Mouse (Mus musculus): ENCODE results near the gene Plekha5. TPM values are rescaled to one million over a fixed set of nuclear protein-coding genes. Genes with fewer than 3 reads are reported as not detected.

The Plekha5 gene
- polyA plus RNA-seq, 1 experiment from 2014 or later = 30.1 TPM

DNA sequence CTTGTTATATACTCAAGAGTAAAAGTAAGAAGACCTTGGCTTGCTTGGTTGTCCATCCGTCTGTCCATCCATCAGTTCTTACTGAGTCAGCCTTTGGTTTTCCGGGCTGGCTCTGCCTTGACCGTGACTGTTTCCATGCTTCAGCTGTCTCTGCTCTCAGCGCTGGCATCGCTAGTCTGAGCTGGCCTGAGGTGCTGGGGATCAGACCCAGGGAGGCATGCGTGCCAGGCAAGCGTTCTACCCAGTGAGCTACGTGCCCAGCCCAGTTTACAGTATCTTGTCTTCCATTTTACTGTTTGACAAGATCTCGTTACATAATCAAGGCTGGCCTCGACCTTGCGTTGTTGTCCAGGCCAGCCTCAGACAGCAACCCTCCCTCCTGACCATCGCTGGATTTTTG lies 44.0 kb downstream of the Plekha5 start:
- no peak for ATAC-seq
- no peak overlapping the region for H3K4me3 ChIP-seq (ENCODE audit: low read length)
- WGBS = 97% methylated on average over 12 of the region's 12 CpGs
- peaks cover 4% of the 10 kb centered on the region for H3K4me1 ChIP-seq (ENCODE audit: control insufficient read depth, insufficient read depth, low read length)
- no peaks in the 10 kb centered on the region for H3K27me3 ChIP-seq (replicated peaks; ENCODE audit: control insufficient read depth, insufficient read depth, low read length)
- H3K9me3 ChIP-seq (ENCODE audit: control insufficient read depth, low read length) = no peaks in the 10 kb centered on the region
- H3K27ac ChIP-seq (ENCODE audit: low read length) = no peak overlapping the region
- no peaks in the 10 kb centered on the region for H3K36me3 ChIP-seq (ENCODE audit: control insufficient read depth, insufficient read depth, low read length)
- H3K4me2 ChIP-seq (ENCODE audit: low read depth, low read length) = no peak overlapping the region
- H3K9ac ChIP-seq (ENCODE audit: low read depth, low read length) = no peak overlapping the region

DNA sequence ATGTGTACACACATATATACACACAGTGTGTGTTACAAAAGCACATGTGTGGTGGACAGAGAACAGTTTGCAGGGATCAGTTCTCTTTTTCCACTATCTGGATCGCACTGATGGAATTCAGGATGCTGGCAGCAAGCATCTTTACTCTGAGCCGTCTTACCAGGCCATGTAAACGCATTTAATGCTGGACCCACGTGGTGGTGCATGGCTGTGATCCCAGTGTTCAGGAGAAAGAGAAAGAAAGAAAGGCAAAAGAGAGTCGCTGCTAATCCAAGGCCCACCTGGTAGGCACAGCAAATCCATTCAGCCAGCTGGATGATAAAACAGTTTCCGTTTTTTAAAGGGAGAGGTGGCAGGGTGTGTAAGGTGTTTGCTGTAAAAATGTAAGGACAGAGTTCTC lies 45.9 kb downstream of the Plekha5 start:
- no peaks in the 10 kb centered on the region for H3K27me3 ChIP-seq (replicated peaks; ENCODE audit: control insufficient read depth, insufficient read depth, low read length)
- no peak overlapping the region for H3K9ac ChIP-seq (ENCODE audit: low read depth, low read length)
- no peak overlapping the region for H3K4me3 ChIP-seq (ENCODE audit: low read length)
- WGBS = 76% methylated on average over 6 of the region's 6 CpGs
- H3K4me1 ChIP-seq (ENCODE audit: control insufficient read depth, insufficient read depth, low read length) = peaks cover 4% of the 10 kb centered on the region
- no peak for ATAC-seq
- H3K36me3 ChIP-seq (ENCODE audit: control insufficient read depth, insufficient read depth, low read length) = no peaks in the 10 kb centered on the region
- no peak overlapping the region for H3K4me2 ChIP-seq (ENCODE audit: low read depth, low read length)
- no peaks in the 10 kb centered on the region for H3K9me3 ChIP-seq (ENCODE audit: control insufficient read depth, low read length)
- H3K27ac ChIP-seq (ENCODE audit: low read length) = no peak overlapping the region

DNA sequence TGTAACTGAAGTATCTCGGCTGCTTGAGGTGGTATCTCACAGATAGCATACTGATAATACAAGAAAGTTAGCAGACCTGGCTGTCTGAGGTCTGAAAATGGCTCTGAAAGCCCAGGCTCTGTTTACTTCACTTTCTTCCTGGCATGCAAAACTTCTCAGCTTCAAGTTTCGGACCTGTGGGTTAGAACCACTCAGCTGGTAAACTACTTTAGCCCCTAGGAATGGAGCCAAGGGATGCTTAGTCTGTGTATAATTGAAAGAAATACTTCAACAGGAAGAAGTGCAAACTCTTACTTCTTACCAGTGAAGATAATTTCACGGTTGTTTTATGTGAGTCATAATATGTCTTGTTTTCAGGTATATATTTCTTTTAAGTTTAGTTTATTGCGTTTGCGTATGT lies 47.9 kb downstream of the Plekha5 start:
- H3K27ac ChIP-seq (ENCODE audit: low read length) = no peak overlapping the region
- no peaks in the 10 kb centered on the region for H3K9me3 ChIP-seq (ENCODE audit: control insufficient read depth, low read length)
- 74% methylated on average over 5 of the region's 5 CpGs for WGBS
- no peak overlapping the region for H3K4me3 ChIP-seq (ENCODE audit: low read length)
- no peak overlapping the region for H3K9ac ChIP-seq (ENCODE audit: low read depth, low read length)
- H3K36me3 ChIP-seq (ENCODE audit: control insufficient read depth, insufficient read depth, low read length) = no peaks in the 10 kb centered on the region
- H3K4me2 ChIP-seq (ENCODE audit: low read depth, low read length) = no peak overlapping the region
- no peaks in the 10 kb centered on the region for H3K27me3 ChIP-seq (replicated peaks; ENCODE audit: control insufficient read depth, insufficient read depth, low read length)
- ATAC-seq = no peak
- no peaks in the 10 kb centered on the region; the same call in 1 of the 2 replicates for H3K4me1 ChIP-seq (ENCODE audit: control insufficient read depth, insufficient read depth, low read length)

DNA sequence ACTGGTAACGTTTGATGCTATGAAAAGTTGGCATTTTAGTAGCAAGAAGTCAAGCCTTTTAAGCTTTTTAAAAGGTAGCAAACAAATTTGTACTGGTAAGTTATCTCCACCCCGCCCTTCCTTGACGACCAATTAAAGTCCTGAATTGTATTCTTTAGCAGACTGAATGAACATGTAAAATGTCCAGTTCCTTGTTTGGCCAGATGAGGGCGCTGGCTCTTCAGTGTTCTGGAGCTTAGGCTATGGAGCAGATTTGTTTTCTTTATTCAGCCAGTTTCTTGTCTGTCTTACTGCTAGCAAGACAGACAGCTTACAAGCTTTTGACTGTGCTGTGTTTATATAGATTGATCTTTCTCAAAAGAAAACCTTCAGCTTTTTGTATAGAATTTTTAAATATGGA lies 48.5 kb downstream of the Plekha5 start:
- no peak for ATAC-seq
- H3K27me3 ChIP-seq (replicated peaks; ENCODE audit: control insufficient read depth, insufficient read depth, low read length) = no peaks in the 10 kb centered on the region
- H3K36me3 ChIP-seq (ENCODE audit: control insufficient read depth, insufficient read depth, low read length) = no peaks in the 10 kb centered on the region
- no peak overlapping the region for H3K4me2 ChIP-seq (ENCODE audit: low read depth, low read length)
- H3K27ac ChIP-seq (ENCODE audit: low read length) = no peak overlapping the region
- no peaks in the 10 kb centered on the region for H3K9me3 ChIP-seq (ENCODE audit: control insufficient read depth, low read length)
- no peak overlapping the region for H3K9ac ChIP-seq (ENCODE audit: low read depth, low read length)
- H3K4me3 ChIP-seq (ENCODE audit: low read length) = no peak overlapping the region
- 49% methylated on average over 4 of the region's 4 CpGs for WGBS
- H3K4me1 ChIP-seq (ENCODE audit: control insufficient read depth, insufficient read depth, low read length) = peaks cover 5% of the 10 kb centered on the region

DNA sequence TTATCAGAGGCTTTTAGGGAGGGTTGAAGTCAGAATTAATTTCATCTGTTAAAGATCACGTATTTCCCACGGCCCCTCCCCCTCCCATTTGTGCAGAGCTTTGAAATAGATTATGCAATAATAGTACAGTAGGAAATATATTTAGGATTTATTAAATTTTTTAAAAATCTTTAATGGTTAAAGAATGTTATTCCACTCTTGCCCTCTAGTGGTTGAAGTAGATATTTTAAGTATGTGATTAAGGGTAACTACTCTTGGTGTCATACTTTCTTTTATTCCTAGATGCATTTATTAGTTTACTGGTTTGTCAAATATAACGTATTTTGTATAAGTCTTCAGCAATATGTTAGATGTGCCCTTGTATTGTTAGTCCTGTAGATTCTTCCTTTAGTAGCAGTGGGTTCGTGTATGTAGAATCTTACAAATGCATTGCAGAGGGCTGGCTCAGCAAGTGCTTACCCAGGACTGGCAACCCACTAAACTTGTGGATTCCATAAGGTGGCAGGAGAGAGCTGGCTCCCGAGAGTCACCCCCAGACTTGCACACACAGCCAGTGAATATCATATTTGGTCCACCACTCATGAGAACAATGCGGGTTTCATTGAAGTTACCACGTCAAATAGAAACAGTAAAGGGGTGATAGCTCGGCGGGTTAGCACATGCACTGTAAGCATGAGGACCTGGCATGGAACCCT lies 51.7 kb downstream of the Plekha5 start:
- 84% methylated on average over 9 of the region's 9 CpGs for WGBS

DNA sequence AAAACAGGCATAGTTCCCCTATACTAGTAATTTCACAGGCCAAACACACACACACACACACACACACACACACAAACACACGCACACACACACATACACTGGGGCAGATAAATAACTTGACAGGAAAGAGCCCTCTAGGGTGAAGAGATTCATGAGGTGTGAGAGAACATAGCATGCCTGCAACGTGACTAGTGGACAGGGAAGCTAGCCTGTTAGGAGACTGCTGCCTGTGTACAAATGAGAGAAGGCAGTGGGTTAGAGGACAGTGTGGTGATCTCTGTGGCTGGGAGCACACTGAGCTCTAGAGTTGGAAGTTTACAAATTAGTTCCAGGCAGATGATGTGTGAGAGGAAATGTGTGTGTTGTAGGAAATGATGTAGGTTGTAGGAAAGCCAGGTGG lies 53.1 kb downstream of the Plekha5 start:
- Histone ChIP-seq H3K4me1 (ENCODE audit: control insufficient read depth, insufficient read depth, low read length) (peaks cover 12% of the 10 kb centered on the region), H3K27me3 (replicated peaks; ENCODE audit: control insufficient read depth, insufficient read depth, low read length) (no peaks in the 10 kb centered on the region), H3K4me2 (ENCODE audit: low read depth, low read length) (no peak overlapping the region), H3K9ac (ENCODE audit: low read depth, low read length) (no peak overlapping the region), H3K36me3 (ENCODE audit: control insufficient read depth, insufficient read depth, low read length) (no peaks in the 10 kb centered on the region), H3K4me3 (ENCODE audit: low read length) (no peak overlapping the region), H3K27ac (ENCODE audit: low read length) (no peak overlapping the region), H3K9me3 (ENCODE audit: control insufficient read depth, low read length) (no peaks in the 10 kb centered on the region)
- WGBS = 46% methylated on average over 2 of the region's 2 CpGs
- no peak for ATAC-seq

More for the DNA sequence above, 51.7 kb downstream of the Plekha5 start:
- H3K27me3 ChIP-seq (replicated peaks; ENCODE audit: control insufficient read depth, insufficient read depth, low read length) = no peaks in the 10 kb centered on the region
- no peak for ATAC-seq
- H3K4me3 ChIP-seq (ENCODE audit: low read length) = no peak overlapping the region
- no peak overlapping the region for H3K27ac ChIP-seq (ENCODE audit: low read length)
- no peaks in the 10 kb centered on the region for H3K36me3 ChIP-seq (ENCODE audit: control insufficient read depth, insufficient read depth, low read length)
- no peaks in the 10 kb centered on the region for H3K9me3 ChIP-seq (ENCODE audit: control insufficient read depth, low read length)
- H3K9ac ChIP-seq (ENCODE audit: low read depth, low read length) = no peak overlapping the region
- H3K4me1 ChIP-seq (ENCODE audit: control insufficient read depth, insufficient read depth, low read length) = peaks cover 12% of the 10 kb centered on the region
- H3K4me2 ChIP-seq (ENCODE audit: low read depth, low read length) = no peak overlapping the region

DNA sequence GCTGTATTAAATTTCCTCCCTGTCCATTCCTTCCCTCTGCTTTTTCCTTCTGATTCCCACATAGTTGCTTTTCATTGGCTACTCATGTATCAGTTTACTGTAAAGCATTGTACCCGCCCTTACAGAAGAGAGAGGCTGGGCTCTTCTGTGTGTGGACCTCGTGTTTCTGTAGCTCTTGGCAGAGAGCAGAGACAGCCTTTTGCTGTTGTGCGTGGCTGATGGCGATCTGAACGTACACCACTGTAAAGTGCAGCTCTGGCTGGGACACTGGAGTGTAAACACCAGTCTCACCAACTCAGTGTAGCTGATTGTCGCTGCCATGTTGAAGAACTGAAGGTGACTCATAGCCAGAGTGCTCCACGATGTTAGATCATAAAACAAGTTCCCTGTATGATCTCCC lies 54.2 kb downstream of the Plekha5 start:
- Histone ChIP-seq H3K4me2 (ENCODE audit: low read depth, low read length) (0 out of 2 replicates have a peak overlapping the region, but pooled peaks have one; percentile 2), H3K27me3 (replicated peaks; ENCODE audit: control insufficient read depth, insufficient read depth, low read length) (no peaks in the 10 kb centered on the region), H3K4me1 (ENCODE audit: control insufficient read depth, insufficient read depth, low read length) (peaks cover 12% of the 10 kb centered on the region), H3K27ac (ENCODE audit: low read length) (peak overlapping the region; percentile 40; the same call in 1 of the 2 replicates), H3K9ac (ENCODE audit: low read depth, low read length) (no peak overlapping the region; the same call in 1 of the 2 replicates), H3K4me3 (ENCODE audit: low read length) (no peak overlapping the region), H3K36me3 (ENCODE audit: control insufficient read depth, insufficient read depth, low read length) (no peaks in the 10 kb centered on the region), H3K9me3 (ENCODE audit: control insufficient read depth, low read length) (no peaks in the 10 kb centered on the region)
- ATAC-seq = peak; percentile 67
- WGBS = 21% methylated on average over 7 of the region's 7 CpGs

DNA sequence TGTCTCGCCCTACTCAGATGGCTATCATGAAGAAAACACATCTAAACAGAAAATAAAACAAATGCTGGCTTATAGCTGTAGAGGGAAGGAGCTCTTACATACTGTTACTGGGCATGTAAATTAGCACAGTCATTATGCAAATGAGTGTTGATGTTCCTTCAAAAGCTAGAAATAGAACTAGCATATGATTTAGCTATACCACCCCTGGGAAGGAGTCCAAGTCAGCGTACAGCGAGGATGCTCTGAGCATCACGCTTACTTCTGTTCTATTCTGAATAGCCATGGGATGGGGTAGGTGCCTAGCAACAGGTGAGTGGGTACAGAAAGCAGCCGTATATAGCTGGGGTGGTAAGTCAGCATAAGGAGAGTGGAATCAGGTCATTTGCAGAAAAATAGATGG lies 55.1 kb downstream of the Plekha5 start:
- H3K36me3 ChIP-seq (ENCODE audit: control insufficient read depth, insufficient read depth, low read length) = no peaks in the 10 kb centered on the region
- peaks cover 12% of the 10 kb centered on the region for H3K4me1 ChIP-seq (ENCODE audit: control insufficient read depth, insufficient read depth, low read length)
- no peak overlapping the region for H3K9ac ChIP-seq (ENCODE audit: low read depth, low read length)
- no peak overlapping the region for H3K27ac ChIP-seq (ENCODE audit: low read length)
- H3K9me3 ChIP-seq (ENCODE audit: control insufficient read depth, low read length) = no peaks in the 10 kb centered on the region
- ATAC-seq = no peak
- no peaks in the 10 kb centered on the region for H3K27me3 ChIP-seq (replicated peaks; ENCODE audit: control insufficient read depth, insufficient read depth, low read length)
- H3K4me2 ChIP-seq (ENCODE audit: low read depth, low read length) = no peak overlapping the region
- 88% methylated on average over 5 of the region's 5 CpGs for WGBS
- H3K4me3 ChIP-seq (ENCODE audit: low read length) = no peak overlapping the region

DNA sequence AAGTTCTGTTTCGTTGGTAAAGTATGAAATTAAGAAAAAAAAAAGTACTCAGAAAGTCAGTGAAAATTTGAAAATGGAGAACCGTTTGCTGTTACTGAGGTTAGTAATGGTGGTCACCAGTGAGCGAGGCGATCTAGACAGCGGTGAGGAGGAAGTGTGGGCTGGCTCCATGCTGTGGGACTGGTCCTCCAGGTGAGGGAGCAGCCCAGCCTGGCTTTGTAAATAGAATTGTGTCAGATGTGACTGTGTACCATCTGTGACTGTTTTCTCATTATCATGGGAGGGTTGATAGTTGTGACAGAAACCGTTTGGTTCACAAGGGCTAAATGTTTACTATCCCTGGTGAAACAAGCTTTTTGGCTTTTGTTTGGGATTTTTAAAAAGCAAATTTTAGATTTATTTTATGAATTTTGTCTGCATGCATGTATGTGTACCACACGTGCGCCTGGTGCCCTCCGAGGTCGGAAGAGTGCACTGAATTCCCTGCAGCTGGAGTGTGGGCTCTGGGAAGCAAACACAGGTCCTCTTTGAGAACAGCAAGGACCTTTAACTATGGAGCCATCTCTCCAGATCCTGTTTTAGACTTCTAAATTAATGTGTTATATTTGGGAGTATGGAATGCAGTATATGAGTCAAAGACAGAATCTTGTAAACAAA lies 56.7 kb downstream of the Plekha5 start:
- H3K4me1 ChIP-seq (ENCODE audit: control insufficient read depth, insufficient read depth, low read length) = peaks cover 12% of the 10 kb centered on the region
- no peaks in the 10 kb centered on the region for H3K27me3 ChIP-seq (replicated peaks; ENCODE audit: control insufficient read depth, insufficient read depth, low read length)
- 73% methylated on average over 10 of the region's 10 CpGs for WGBS
- H3K9me3 ChIP-seq (ENCODE audit: control insufficient read depth, low read length) = no peaks in the 10 kb centered on the region
- no peak overlapping the region for H3K9ac ChIP-seq (ENCODE audit: low read depth, low read length)
- H3K36me3 ChIP-seq (ENCODE audit: control insufficient read depth, insufficient read depth, low read length) = no peaks in the 10 kb centered on the region
- H3K4me2 ChIP-seq (ENCODE audit: low read depth, low read length) = no peak overlapping the region
- no peak overlapping the region for H3K27ac ChIP-seq (ENCODE audit: low read length)
- no peak for ATAC-seq
- H3K4me3 ChIP-seq (ENCODE audit: low read length) = no peak overlapping the region

Data from intestine, embryonic 16.5 days (tissue).